Mouse (Mus musculus) heart, embryonic 15.5 days (tissue): ENCODE results near the gene Elac2. TPM values are rescaled to one million over a fixed set of nuclear protein-coding genes. Genes with fewer than 3 reads are reported as not detected.

Source experiments
- ATAC-seq: fragments of 200-750 bp; cut with Nextera tagmentation; replicated peaks from 2 replicates; pipeline ENCODE4 v1.8.0; 2017; ENCODE audit warnings: low read depth, moderate TSS enrichment; ENCODE audit not compliant: insufficient number of reproducible peaks, insufficient read depth, low FRiP score
- H3K27ac ChIP-seq: fragments of 300-500 bp; sonication (generic); 2 replicates; pipeline ENCODE4 v1.5.1; 2015; ENCODE audit warnings: mild to moderate bottlenecking, inconsistent platforms
- H3K27me3 ChIP-seq: fragments of 300-500 bp; sonication (generic); 2 replicates; pipeline ENCODE4 v1.6.1; 2015; ENCODE audit warnings: inconsistent platforms
- H3K36me3 ChIP-seq: fragments of 300-500 bp; sonication (generic); 2 replicates; pipeline ENCODE4 v1.6.1; 2015; ENCODE audit warnings: mild to moderate bottlenecking, inconsistent platforms
- H3K4me1 ChIP-seq: fragments of 300-500 bp; sonication (generic); replicated peaks from 2 replicates; pipeline ENCODE4 v1.6.1; 2015; ENCODE audit warnings: inconsistent platforms
- H3K4me2 ChIP-seq: fragments of 300-500 bp; sonication (generic); 2 replicates; pipeline ENCODE4 v1.6.1; 2015; ENCODE audit warnings: inconsistent platforms, mild to moderate bottlenecking, moderate library complexity
- H3K4me3 ChIP-seq: fragments of 300-500 bp; sonication (generic); 2 replicates; pipeline ENCODE4 v1.5.1; 2015; ENCODE audit warnings: mild to moderate bottlenecking, inconsistent platforms
- H3K9ac ChIP-seq: fragments of 300-500 bp; sonication (generic); 2 replicates; pipeline ENCODE4 v1.6.1; 2015; ENCODE audit warnings: mild to moderate bottlenecking, inconsistent platforms
- H3K9me3 ChIP-seq: fragments of 300-500 bp; sonication (generic); replicated peaks from 2 replicates; pipeline ENCODE4 v1.6.1; 2016; ENCODE audit warnings: inconsistent platforms
- WGBS: fragments of 180-500 bp; shearing (Covaris S2); methylation state at CpG from one replicate; pipeline ENCODE4 v1.1.7; 2015; ENCODE audit warnings: mixed read lengths; 5-methylcytosine and 5-hydroxymethylcytosine counted together
- polyA plus RNA-seq: library from polyadenylated mRNA; unstranded; fragments of >200 nt; fragmentation: Nextera tagmentation; extraction: Ambion mirVana; gene quantifications from 2 replicates; pipeline ENCODE4 v1.2.1, GENCODE M21; 2015

Elac2 gene
- polyA plus RNA-seq, 1 experiment from 2014 or later, result 16.7 TPM

GRCm38 (mm10) chr11:65022771-65023170 is 43.9 kb downstream of the Elac2 start:
- Histone ChIP-seq H3K9me3 (no peaks in the 10 kb centered on the region), H3K27me3 (no peaks in the 10 kb centered on the region), H3K4me2 (no peak overlapping the region), H3K36me3 (peaks cover 11% of the 10 kb centered on the region; the same call in 1 of the 2 replicates), H3K4me3 (no peak overlapping the region), H3K4me1 (peaks cover 6% of the 10 kb centered on the region; the same call in 1 of the 2 replicates), H3K27ac (no peak overlapping the region), H3K9ac (no peak overlapping the region)
- 88% methylated on average over 11 of the region's 11 CpGs for WGBS
- no peak for ATAC-seq

- H3K9ac ChIP-seq, result no peak overlapping the region
- peaks cover 10% of the 10 kb centered on the region; the same call in 1 of the 2 replicates for H3K36me3 ChIP-seq
- H3K9me3 ChIP-seq, result no peaks in the 10 kb centered on the region
- H3K4me1 ChIP-seq, result peaks cover 6% of the 10 kb centered on the region; the same call in 1 of the 2 replicates
- H3K27me3 ChIP-seq, result no peaks in the 10 kb centered on the region
- no peak overlapping the region for H3K4me2 ChIP-seq
- H3K4me3 ChIP-seq, result no peak overlapping the region
- 71% methylated on average over 5 of the region's 5 CpGs for WGBS
- no peak for ATAC-seq
- no peak overlapping the region for H3K27ac ChIP-seq
Observed at GRCm38 (mm10) chr11:65028049-65028448, 49.2 kb downstream of the Elac2 start.

- Histone ChIP-seq H3K4me2 (no peak overlapping the region), H3K9me3 (no peaks in the 10 kb centered on the region; the same call in 1 of the 2 replicates), H3K4me3 (no peak overlapping the region), H3K4me1 (peaks cover 6% of the 10 kb centered on the region; the same call in 1 of the 2 replicates), H3K9ac (no peak overlapping the region), H3K27ac (no peak overlapping the region), H3K27me3 (no peaks in the 10 kb centered on the region), H3K36me3 (peaks cover 16% of the 10 kb centered on the region; the same call in 1 of the 2 replicates)
- WGBS, result 79% methylated on average over 1 of the region's 1 CpGs
- no peak for ATAC-seq
Observed at GRCm38 (mm10) chr11:65030201-65030600, 51.4 kb downstream of the Elac2 start.

GRCm38 (mm10) chr11:65032221-65032620 is 53.4 kb downstream of the Elac2 start:
- Histone ChIP-seq H3K27me3 (no peaks in the 10 kb centered on the region), H3K9ac (no peak overlapping the region), H3K4me3 (no peak overlapping the region), H3K4me1 (no peaks in the 10 kb centered on the region; the same call in 1 of the 2 replicates), H3K9me3 (no peaks in the 10 kb centered on the region; the same call in 1 of the 2 replicates), H3K27ac (no peak overlapping the region), H3K36me3 (peaks cover 18% of the 10 kb centered on the region; the same call in 1 of the 2 replicates), H3K4me2 (no peak overlapping the region)
- WGBS, result 86% methylated on average over 7 of the region's 7 CpGs
- no peak for ATAC-seq

GRCm38 (mm10) chr11:65038996-65039395 is 60.2 kb downstream of the Elac2 start:
- Histone ChIP-seq H3K27me3 (no peaks in the 10 kb centered on the region), H3K4me3 (no peak overlapping the region), H3K27ac (no peak overlapping the region), H3K36me3 (peaks cover 12% of the 10 kb centered on the region; the same call in 1 of the 2 replicates), H3K4me2 (no peak overlapping the region), H3K9me3 (no peaks in the 10 kb centered on the region; the same call in 1 of the 2 replicates), H3K9ac (no peak overlapping the region), H3K4me1 (no peaks in the 10 kb centered on the region)
- ATAC-seq, result no peak
- 47% methylated on average over 2 of the region's 2 CpGs for WGBS

- Histone ChIP-seq H3K36me3 (peaks cover 6% of the 10 kb centered on the region; the same call in 1 of the 2 replicates), H3K4me1 (no peaks in the 10 kb centered on the region), H3K27me3 (no peaks in the 10 kb centered on the region), H3K4me2 (no peak overlapping the region), H3K9me3 (no peaks in the 10 kb centered on the region; the same call in 1 of the 2 replicates), H3K27ac (no peak overlapping the region), H3K4me3 (no peak overlapping the region), H3K9ac (no peak overlapping the region)
- no peak for ATAC-seq
- 68% methylated on average over 12 of the region's 12 CpGs for WGBS
Observed at GRCm38 (mm10) chr11:65039517-65040095, 60.8 kb downstream of the Elac2 start.

- ATAC-seq, result no peak
- H3K4me3 ChIP-seq, result no peak overlapping the region
- no peaks in the 10 kb centered on the region for H3K36me3 ChIP-seq
- no peak overlapping the region for H3K4me2 ChIP-seq
- H3K4me1 ChIP-seq, result no peaks in the 10 kb centered on the region
- H3K9me3 ChIP-seq, result no peaks in the 10 kb centered on the region
- H3K27me3 ChIP-seq, result no peaks in the 10 kb centered on the region
- no peak overlapping the region for H3K9ac ChIP-seq
- WGBS, result 79% methylated on average over 6 of the region's 6 CpGs
- no peak overlapping the region for H3K27ac ChIP-seq
Observed at GRCm38 (mm10) chr11:65040556-65040955, 61.7 kb downstream of the Elac2 start.

GRCm38 (mm10) chr11:65049090-65049489 is 70.3 kb downstream of the Elac2 start:
- WGBS, result 69% methylated on average over 7 of the region's 7 CpGs
- no peaks in the 10 kb centered on the region for H3K27me3 ChIP-seq
- no peak overlapping the region for H3K9ac ChIP-seq
- 0 out of 2 replicates have a peak, but pooled peaks have one; percentile 43 for ATAC-seq
- H3K9me3 ChIP-seq, result no peaks in the 10 kb centered on the region
- H3K4me1 ChIP-seq, result no peaks in the 10 kb centered on the region
- H3K27ac ChIP-seq, result no peak overlapping the region
- H3K36me3 ChIP-seq, result no peaks in the 10 kb centered on the region; the same call in 1 of the 2 replicates
- H3K4me3 ChIP-seq, result no peak overlapping the region
- no peak overlapping the region for H3K4me2 ChIP-seq

- H3K27me3 ChIP-seq, result no peaks in the 10 kb centered on the region
- H3K4me2 ChIP-seq, result no peak overlapping the region
- WGBS, result 89% methylated on average over 5 of the region's 5 CpGs
- H3K4me3 ChIP-seq, result no peak overlapping the region
- H3K27ac ChIP-seq, result no peak overlapping the region
- ATAC-seq, result no peak
- H3K9me3 ChIP-seq, result no peaks in the 10 kb centered on the region
- peaks cover 6% of the 10 kb centered on the region for H3K4me1 ChIP-seq
- H3K36me3 ChIP-seq, result no peaks in the 10 kb centered on the region; the same call in 1 of the 2 replicates
- no peak overlapping the region for H3K9ac ChIP-seq
Observed at GRCm38 (mm10) chr11:65050819-65051218, 72.0 kb downstream of the Elac2 start.

Other genes starting within 250 kb of the Elac2 start
- gene 1700086D15Rik, start 180.9 kb downstream of the Elac2 start, polyA plus RNA-seq, result 0.11 TPM in 1 of 2 replicates, not detected in the other
- 10.5 and 12.9 TPM in 2 replicates for gene Arhgap44, start 183.9 kb downstream of the Elac2 start, polyA plus RNA-seq